Mouse (Mus musculus) C2C12 (cell line): Measurements from ENCODE around the gene Selenot.

Experiments
- CTCF ChIP-seq: IDR thresholded peaks from one replicate; pipeline ENCODE4 v1.5.1; 2011; ENCODE audit not compliant: control insufficient read depth, insufficient read depth, insufficient read length
- FOSL1 ChIP-seq: IDR thresholded peaks from one replicate; pipeline ENCODE4 v1.8.0; 2011; ENCODE audit warnings: mild to moderate bottlenecking, low read length; ENCODE audit not compliant: poor library complexity, insufficient read depth, severe bottlenecking

GRCm38 (mm10) chr3:58593623-58594022 is 17.2 kb downstream of the Selenot start:
- TF ChIP-seq CTCF: no peak
- no peak for TF ChIP-seq FOSL1
